Mouse (Mus musculus): ENCODE results near the gene Krba1. TPM values are rescaled to one million over a fixed set of nuclear protein-coding genes. Genes with fewer than 3 reads are reported as not detected.

The Krba1 gene
- polyA plus RNA-seq (2012; fragmentation: generic; extraction: Trizol): 2.7 TPM
- long read RNA-seq, experiment 1, full-length matches to known transcripts: 1 of 1 reads
- long read RNA-seq, experiment 1, partial matches to known transcripts: 0 of 1 reads
- long read RNA-seq, experiment 1, other reads (novel, unspliced or antisense): 0 of 1 reads
- long read RNA-seq, experiment 2, full-length matches to known transcripts: 6 of 28 reads
- long read RNA-seq, experiment 2, partial matches to known transcripts: 2 of 28 reads
- long read RNA-seq, experiment 2, other reads (novel, unspliced or antisense): 20 of 28 reads

GRCm38 (mm10) chr6:48395105-48396007, at the start of gene Krba1:
Gene Krba1, plus strand, starts transcription at chr6:48395586.
- Histone ChIP-seq H3K4me3 (ENCODE audit: insufficient read depth, poor library complexity, severe bottlenecking) (peak within 1 kb of the TSS; percentile 21), H3K79me2 (ENCODE audit: control insufficient read depth, insufficient read depth) (no peaks in the 10 kb centered on the region), H3K36me3 (ENCODE audit: control insufficient read depth, insufficient read depth) (no peaks in the 10 kb centered on the region), H3K27me3 (ENCODE audit: control insufficient read depth, insufficient read depth, insufficient read length) (no peaks in the 10 kb centered on the region), H3ac (ENCODE audit: control insufficient read depth, insufficient read length, low read depth) (peak within 1 kb of the TSS; percentile 44), H3K79me3 (ENCODE audit: low read depth) (no peaks in the 10 kb centered on the region)
- TF ChIP-seq MYOD1 (IDR thresholded peaks at IDR 0.05; ENCODE audit: control insufficient read depth, insufficient read length, low read depth): no peak
- TF ChIP-seq USF1 (IDR thresholded peaks at IDR 0.05; ENCODE audit: low read depth): no peak
- no peak for TF ChIP-seq MYOG (IDR thresholded peaks at IDR 0.05; ENCODE audit: control insufficient read depth, extremely low read depth, insufficient read length)
- no peak for TF ChIP-seq FOSL1 (IDR thresholded peaks at IDR 0.05; ENCODE audit: insufficient read depth, low read length, poor library complexity, severe bottlenecking)
- TF ChIP-seq CEBPB (IDR thresholded peaks at IDR 0.05; ENCODE audit: low read depth): no peak
- no peak for TF ChIP-seq MAX (IDR thresholded peaks at IDR 0.05)
- TF ChIP-seq CTCF (IDR thresholded peaks at IDR 0.05; ENCODE audit: control insufficient read depth, insufficient read depth, insufficient read length): no peak

DNA sequence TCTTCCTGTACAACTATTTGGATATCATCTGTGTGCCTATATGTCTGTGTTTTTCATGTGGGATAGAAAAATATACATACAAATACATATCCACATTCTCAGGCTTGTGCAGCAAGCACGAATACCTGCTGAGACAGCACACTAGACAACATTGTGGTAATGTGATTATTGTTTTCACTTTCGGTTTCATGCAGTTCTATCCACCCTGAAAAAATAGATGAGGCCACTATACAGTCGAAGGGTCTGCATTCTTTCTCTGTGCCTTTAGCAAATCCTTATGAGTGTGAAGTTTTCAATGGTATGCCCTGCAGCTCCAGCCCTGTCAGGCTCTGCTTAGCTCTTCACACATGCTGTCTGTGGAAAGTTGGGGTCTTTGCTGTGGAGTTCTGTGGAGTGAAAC, 36.5 kb upstream of the Krba1 start:
- no peaks in the 10 kb centered on the region for H3K36me3 ChIP-seq (ENCODE audit: control insufficient read depth, insufficient read depth)
- no peaks in the 10 kb centered on the region for H3K27me3 ChIP-seq (ENCODE audit: control insufficient read depth, insufficient read depth, insufficient read length)
- H3K4me3 ChIP-seq (ENCODE audit: insufficient read depth, poor library complexity, severe bottlenecking): no peak overlapping the region
- H3K79me3 ChIP-seq (ENCODE audit: low read depth): no peaks in the 10 kb centered on the region
- H3K79me2 ChIP-seq (ENCODE audit: control insufficient read depth, insufficient read depth): no peaks in the 10 kb centered on the region
- H3ac ChIP-seq (ENCODE audit: control insufficient read depth, insufficient read length, low read depth): no peak overlapping the region
- TF ChIP-seq MYOD1 (IDR thresholded peaks at IDR 0.05; ENCODE audit: control insufficient read depth, insufficient read length, low read depth): no peak
- no peak for TF ChIP-seq FOSL1 (IDR thresholded peaks at IDR 0.05; ENCODE audit: insufficient read depth, low read length, poor library complexity, severe bottlenecking)
- TF ChIP-seq CEBPB (IDR thresholded peaks at IDR 0.05; ENCODE audit: low read depth): no peak
- TF ChIP-seq MYOG (IDR thresholded peaks at IDR 0.05; ENCODE audit: control insufficient read depth, extremely low read depth, insufficient read length): no peak
- TF ChIP-seq MAX (IDR thresholded peaks at IDR 0.05): no peak
- TF ChIP-seq USF1 (IDR thresholded peaks at IDR 0.05; ENCODE audit: low read depth): no peak
- no peak for TF ChIP-seq CTCF (IDR thresholded peaks at IDR 0.05; ENCODE audit: control insufficient read depth, insufficient read depth, insufficient read length)

DNA sequence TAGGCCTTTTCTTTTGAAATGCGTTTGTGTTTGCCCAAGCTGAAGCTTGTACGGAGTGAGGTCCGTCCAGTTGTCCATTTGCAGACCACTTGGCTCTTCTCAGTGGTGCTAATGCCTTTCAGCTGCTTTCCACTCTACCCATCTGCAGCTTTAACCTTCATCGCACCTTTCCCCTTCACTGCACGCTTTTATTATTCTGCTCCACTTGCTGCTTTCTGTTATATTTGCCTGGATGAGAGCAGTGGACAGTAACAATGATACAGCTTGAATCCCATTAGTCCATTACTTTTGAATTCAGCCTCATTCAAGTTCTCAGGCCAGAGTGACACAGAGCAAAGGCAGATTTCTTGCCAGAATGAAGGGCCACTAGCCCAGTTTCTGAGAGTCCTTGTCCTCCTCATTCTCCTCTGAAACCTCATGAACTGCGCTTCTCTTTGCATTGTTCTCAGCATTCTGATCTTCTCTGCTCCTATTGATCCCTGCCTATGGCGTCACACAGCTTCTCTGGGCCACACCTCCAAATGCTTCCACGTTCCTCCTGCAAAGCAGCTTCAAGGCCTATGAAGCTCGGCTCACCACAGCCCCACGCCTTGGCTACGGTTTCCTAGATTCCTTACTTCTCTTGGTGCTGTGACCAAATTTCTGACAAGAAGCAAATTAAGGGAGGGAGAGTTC, 28.9 kb upstream of the Krba1 start:
- no peak overlapping the region for H3K4me3 ChIP-seq (ENCODE audit: insufficient read depth, poor library complexity, severe bottlenecking)
- no peaks in the 10 kb centered on the region for H3K79me2 ChIP-seq (ENCODE audit: control insufficient read depth, insufficient read depth)
- TF ChIP-seq USF1 (IDR thresholded peaks at IDR 0.05; ENCODE audit: low read depth) (no peak), MYOD1 (IDR thresholded peaks at IDR 0.05; ENCODE audit: control insufficient read depth, insufficient read length, low read depth) (no peak), FOSL1 (IDR thresholded peaks at IDR 0.05; ENCODE audit: insufficient read depth, low read length, poor library complexity, severe bottlenecking) (no peak), MYOG (IDR thresholded peaks at IDR 0.05; ENCODE audit: control insufficient read depth, extremely low read depth, insufficient read length) (no peak), CEBPB (IDR thresholded peaks at IDR 0.05; ENCODE audit: low read depth) (no peak), CTCF (IDR thresholded peaks at IDR 0.05; ENCODE audit: control insufficient read depth, insufficient read depth, insufficient read length) (no peak), MAX (IDR thresholded peaks at IDR 0.05) (no peak)
- no peaks in the 10 kb centered on the region for H3K36me3 ChIP-seq (ENCODE audit: control insufficient read depth, insufficient read depth)
- H3K79me3 ChIP-seq (ENCODE audit: low read depth): no peaks in the 10 kb centered on the region
- H3K27me3 ChIP-seq (ENCODE audit: control insufficient read depth, insufficient read depth, insufficient read length): no peaks in the 10 kb centered on the region
- H3ac ChIP-seq (ENCODE audit: control insufficient read depth, insufficient read length, low read depth): no peak overlapping the region

GRCm38 (mm10) chr6:48388221-48388620, 7.2 kb upstream of the Krba1 start:
- no peaks in the 10 kb centered on the region for H3K27me3 ChIP-seq (ENCODE audit: control insufficient read depth, insufficient read depth, insufficient read length)
- no peak for TF ChIP-seq CTCF (IDR thresholded peaks at IDR 0.05; ENCODE audit: control insufficient read depth, insufficient read depth, insufficient read length)

GRCm38 (mm10) chr6:48393811-48394210, 1.6 kb upstream of the Krba1 start:
- no peaks in the 10 kb centered on the region for H3K27me3 ChIP-seq (ENCODE audit: control insufficient read depth, insufficient read depth, insufficient read length)
- no peaks in the 10 kb centered on the region for H3K79me3 ChIP-seq (ENCODE audit: low read depth)
- no peaks in the 10 kb centered on the region for H3K36me3 ChIP-seq (ENCODE audit: control insufficient read depth, insufficient read depth)
- no peak overlapping the region for H3K4me3 ChIP-seq (ENCODE audit: insufficient read depth, poor library complexity, severe bottlenecking)
- H3K79me2 ChIP-seq (ENCODE audit: control insufficient read depth, insufficient read depth): no peaks in the 10 kb centered on the region
- TF ChIP-seq USF1 (IDR thresholded peaks at IDR 0.05; ENCODE audit: low read depth): no peak
- no peak for TF ChIP-seq MYOG (IDR thresholded peaks at IDR 0.05; ENCODE audit: control insufficient read depth, extremely low read depth, insufficient read length)
- no peak for TF ChIP-seq FOSL1 (IDR thresholded peaks at IDR 0.05; ENCODE audit: insufficient read depth, low read length, poor library complexity, severe bottlenecking)
- TF ChIP-seq MYOD1 (IDR thresholded peaks at IDR 0.05; ENCODE audit: control insufficient read depth, insufficient read length, low read depth): no peak
- TF ChIP-seq MAX (IDR thresholded peaks at IDR 0.05): no peak
- no peak overlapping the region for H3ac ChIP-seq (ENCODE audit: control insufficient read depth, insufficient read length, low read depth)

More at GRCm38 (mm10) chr6:48388221-48388620, 7.2 kb upstream of the Krba1 start:
- H3K79me2 ChIP-seq (ENCODE audit: control insufficient read depth, insufficient read depth): no peaks in the 10 kb centered on the region
- no peak overlapping the region for H3ac ChIP-seq (ENCODE audit: control insufficient read depth, insufficient read length, low read depth)
- no peaks in the 10 kb centered on the region for H3K36me3 ChIP-seq (ENCODE audit: control insufficient read depth, insufficient read depth)
- no peaks in the 10 kb centered on the region for H3K79me3 ChIP-seq (ENCODE audit: low read depth)
- no peak overlapping the region for H3K4me3 ChIP-seq (ENCODE audit: insufficient read depth, poor library complexity, severe bottlenecking)
